Mouse (Mus musculus): ENCODE results near the gene Ttc7b. TPM values are rescaled to one million over a fixed set of nuclear protein-coding genes. Genes with fewer than 3 reads are reported as not detected.

Gene Ttc7b
- polyA plus RNA-seq, 1 experiment = 52.4 TPM

- peaks cover 6% of the 10 kb centered on the region for H3K4me1 ChIP-seq (ENCODE audit: control insufficient read depth, insufficient read depth, low read length)
- no peak for TF ChIP-seq CTCF (IDR thresholded peaks at IDR 0.05; ENCODE audit: insufficient read depth, low read length)
- no peak for TF ChIP-seq POLR2A (IDR thresholded peaks at IDR 0.05; ENCODE audit: borderline replicate concordance, extremely low read depth, low read depth, low read length)
- 25% methylated on average over 9 of the region's 9 CpGs for WGBS
- DNase-seq = no peak
- H3K4me3 ChIP-seq (replicated peaks; ENCODE audit: extremely low read depth, low read depth, low read length) = no peak overlapping the region
These were observed 18.6 kb upstream of the Ttc7b start for GRCm38 (mm10) chr12:100539158-100539714.

DNA sequence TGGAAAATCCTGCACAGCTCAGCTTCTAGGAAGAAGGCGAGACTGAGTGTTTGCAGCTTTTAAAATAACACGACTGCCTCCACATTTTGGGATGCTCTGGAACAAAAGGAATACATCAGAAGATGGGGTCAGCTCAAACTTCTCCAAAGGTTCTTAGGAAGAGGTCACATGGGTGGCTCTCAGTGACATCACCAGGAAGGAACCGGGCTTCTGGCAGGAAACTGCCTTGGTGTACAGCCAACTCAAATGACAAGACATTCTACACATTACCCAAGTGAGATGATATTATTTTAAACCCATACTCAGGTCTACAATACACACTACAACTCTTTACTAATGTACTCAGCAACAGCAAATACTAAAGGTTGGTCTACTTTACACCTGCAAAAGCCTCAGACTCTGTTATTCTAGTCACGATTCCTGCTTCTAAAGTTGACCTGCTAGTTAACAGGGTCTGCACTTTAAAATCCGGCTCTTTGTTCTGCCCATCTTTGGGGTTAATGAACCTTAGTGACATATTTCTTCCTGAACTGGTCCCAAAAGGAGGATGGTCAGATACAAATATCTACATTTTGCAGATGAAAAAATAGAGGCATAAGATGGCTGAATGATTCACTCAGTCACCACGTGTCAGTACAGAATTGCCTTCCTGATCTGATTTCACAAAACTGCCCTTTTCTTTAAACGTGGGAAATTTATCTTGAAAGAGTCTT, 18.0 kb upstream of the Ttc7b start:
- WGBS = 29% methylated on average over 7 of the region's 7 CpGs
- TF ChIP-seq CTCF (IDR thresholded peaks at IDR 0.05; ENCODE audit: insufficient read depth, low read length) (no peak), POLR2A (IDR thresholded peaks at IDR 0.05; ENCODE audit: borderline replicate concordance, extremely low read depth, low read depth, low read length) (no peak)
- Histone ChIP-seq H3K4me1 (ENCODE audit: control insufficient read depth, insufficient read depth, low read length) (peaks cover 6% of the 10 kb centered on the region), H3K4me3 (replicated peaks; ENCODE audit: extremely low read depth, low read depth, low read length) (no peak overlapping the region)
- no peak for DNase-seq

- TF ChIP-seq CTCF (IDR thresholded peaks at IDR 0.05; ENCODE audit: insufficient read depth, low read length) (no peak), POLR2A (IDR thresholded peaks at IDR 0.05; ENCODE audit: borderline replicate concordance, extremely low read depth, low read depth, low read length) (no peak)
- DNase-seq = no peak
- Histone ChIP-seq H3K4me1 (ENCODE audit: control insufficient read depth, insufficient read depth, low read length) (peaks cover 6% of the 10 kb centered on the region), H3K4me3 (replicated peaks; ENCODE audit: extremely low read depth, low read depth, low read length) (no peak overlapping the region)
- WGBS = 77% methylated on average over 11 of the region's 11 CpGs
These were observed 16.5 kb upstream of the Ttc7b start for GRCm38 (mm10) chr12:100537091-100537490.

GRCm38 (mm10) chr12:100535028-100535427, 14.4 kb upstream of the Ttc7b start:
- WGBS = 95% methylated on average over 12 of the region's 12 CpGs
- no peak for DNase-seq
- Histone ChIP-seq H3K4me3 (replicated peaks; ENCODE audit: extremely low read depth, low read depth, low read length) (no peak overlapping the region), H3K4me1 (ENCODE audit: control insufficient read depth, insufficient read depth, low read length) (peaks cover 6% of the 10 kb centered on the region)
- TF ChIP-seq POLR2A (IDR thresholded peaks at IDR 0.05; ENCODE audit: borderline replicate concordance, extremely low read depth, low read depth, low read length) = no peak
- no peak for TF ChIP-seq CTCF (IDR thresholded peaks at IDR 0.05; ENCODE audit: insufficient read depth, low read length)

GRCm38 (mm10) chr12:100534028-100534427, 13.4 kb upstream of the Ttc7b start:
- Histone ChIP-seq H3K4me1 (ENCODE audit: control insufficient read depth, insufficient read depth, low read length) (peaks cover 8% of the 10 kb centered on the region), H3K4me3 (replicated peaks; ENCODE audit: extremely low read depth, low read depth, low read length) (no peak overlapping the region)
- 43% methylated on average over 3 of the region's 3 CpGs for WGBS
- TF ChIP-seq POLR2A (IDR thresholded peaks at IDR 0.05; ENCODE audit: borderline replicate concordance, extremely low read depth, low read depth, low read length) = no peak
- no peak for TF ChIP-seq CTCF (IDR thresholded peaks at IDR 0.05; ENCODE audit: insufficient read depth, low read length)
- DNase-seq = no peak

DNA sequence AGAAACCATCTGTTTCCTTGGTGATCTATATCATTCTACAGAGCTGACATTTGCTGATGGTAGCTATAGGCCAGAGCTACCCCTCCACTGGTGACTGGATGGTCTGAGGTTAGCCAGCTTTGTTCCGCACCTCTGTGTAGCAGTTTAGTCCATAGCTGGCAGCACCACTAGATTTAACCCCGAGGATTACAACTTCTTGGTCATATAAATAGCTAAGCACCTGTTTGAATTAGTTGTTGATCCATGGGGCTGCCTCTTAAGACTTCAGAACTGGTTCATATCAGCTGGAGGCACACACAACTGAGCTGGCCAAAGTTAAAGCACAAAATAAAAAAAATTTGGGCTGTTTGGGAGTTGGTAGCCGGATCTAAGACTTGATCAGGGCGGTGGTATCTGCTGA, 12.6 kb upstream of the Ttc7b start:
- H3K4me3 ChIP-seq (replicated peaks; ENCODE audit: extremely low read depth, low read depth, low read length) = no peak overlapping the region
- TF ChIP-seq POLR2A (IDR thresholded peaks at IDR 0.05; ENCODE audit: borderline replicate concordance, extremely low read depth, low read depth, low read length) (no peak), CTCF (IDR thresholded peaks at IDR 0.05; ENCODE audit: insufficient read depth, low read length) (no peak)
- 87% methylated on average over 4 of the region's 4 CpGs for WGBS
- DNase-seq = no peak
- H3K4me1 ChIP-seq (ENCODE audit: control insufficient read depth, insufficient read depth, low read length) = peaks cover 2% of the 10 kb centered on the region

DNA sequence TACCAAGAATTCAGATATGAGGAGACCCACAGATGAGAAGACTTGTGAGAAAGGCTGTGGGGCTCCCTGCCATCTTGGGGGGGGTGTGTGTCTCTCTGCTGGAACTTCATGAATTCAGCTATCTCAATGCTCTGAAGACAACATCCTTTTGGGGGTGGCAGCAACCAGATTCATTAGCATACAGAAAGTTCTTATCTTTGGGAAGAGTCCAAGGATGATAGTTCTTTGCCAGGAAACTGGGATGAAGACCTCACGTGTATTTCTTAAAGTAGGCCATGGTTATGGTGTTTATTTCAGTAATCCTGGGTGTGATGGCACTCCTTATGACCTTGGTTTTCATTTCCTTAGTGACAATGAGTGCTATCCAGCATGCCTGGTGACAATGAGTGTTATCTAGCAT, 11.1 kb upstream of the Ttc7b start:
- DNase-seq = no peak
- peaks cover 4% of the 10 kb centered on the region for H3K4me1 ChIP-seq (ENCODE audit: control insufficient read depth, insufficient read depth, low read length)
- H3K4me3 ChIP-seq (replicated peaks; ENCODE audit: extremely low read depth, low read depth, low read length) = no peak overlapping the region
- TF ChIP-seq POLR2A (IDR thresholded peaks at IDR 0.05; ENCODE audit: borderline replicate concordance, extremely low read depth, low read depth, low read length) (no peak), CTCF (IDR thresholded peaks at IDR 0.05; ENCODE audit: insufficient read depth, low read length) (no peak)
- WGBS = 37% methylated on average over 1 of the region's 1 CpGs

- 52% methylated on average over 5 of the region's 5 CpGs for WGBS
- no peak for DNase-seq
- TF ChIP-seq POLR2A (IDR thresholded peaks at IDR 0.05; ENCODE audit: borderline replicate concordance, extremely low read depth, low read depth, low read length) = no peak
- TF ChIP-seq CTCF (IDR thresholded peaks at IDR 0.05; ENCODE audit: insufficient read depth, low read length) = no peak
These were observed 10.2 kb upstream of the Ttc7b start for GRCm38 (mm10) chr12:100530871-100531270.

DNA sequence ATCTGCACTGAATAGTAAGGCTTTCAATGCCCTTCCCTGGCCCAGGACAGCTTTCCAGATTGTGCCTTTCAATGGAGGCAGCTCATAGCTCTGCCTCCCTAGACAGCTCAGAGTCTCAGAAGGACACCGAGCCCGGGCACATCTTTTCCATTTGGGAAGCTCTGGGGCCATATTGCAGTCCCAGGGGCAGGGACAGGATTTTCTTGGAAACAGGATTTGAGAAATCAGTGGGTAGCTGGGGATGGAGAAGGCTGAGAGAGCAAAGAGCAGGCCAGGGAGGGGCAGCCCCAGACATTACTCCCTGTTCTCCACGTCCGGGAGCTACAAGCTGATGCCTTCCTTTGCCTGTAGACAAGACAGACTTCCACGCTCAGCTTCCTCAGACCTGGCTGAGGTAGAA, 9.0 kb upstream of the Ttc7b start:
- 92% methylated on average over 5 of the region's 5 CpGs for WGBS
- DNase-seq = no peak
- H3K4me3 ChIP-seq (replicated peaks; ENCODE audit: extremely low read depth, low read depth, low read length) = no peak overlapping the region
- no peak for TF ChIP-seq CTCF (IDR thresholded peaks at IDR 0.05; ENCODE audit: insufficient read depth, low read length)
- peaks cover 4% of the 10 kb centered on the region for H3K4me1 ChIP-seq (ENCODE audit: control insufficient read depth, insufficient read depth, low read length)

More at GRCm38 (mm10) chr12:100530871-100531270, 10.2 kb upstream of the Ttc7b start:
- no peak overlapping the region for H3K4me3 ChIP-seq (replicated peaks; ENCODE audit: extremely low read depth, low read depth, low read length)
- H3K4me1 ChIP-seq (ENCODE audit: control insufficient read depth, insufficient read depth, low read length) = peaks cover 4% of the 10 kb centered on the region

DNA sequence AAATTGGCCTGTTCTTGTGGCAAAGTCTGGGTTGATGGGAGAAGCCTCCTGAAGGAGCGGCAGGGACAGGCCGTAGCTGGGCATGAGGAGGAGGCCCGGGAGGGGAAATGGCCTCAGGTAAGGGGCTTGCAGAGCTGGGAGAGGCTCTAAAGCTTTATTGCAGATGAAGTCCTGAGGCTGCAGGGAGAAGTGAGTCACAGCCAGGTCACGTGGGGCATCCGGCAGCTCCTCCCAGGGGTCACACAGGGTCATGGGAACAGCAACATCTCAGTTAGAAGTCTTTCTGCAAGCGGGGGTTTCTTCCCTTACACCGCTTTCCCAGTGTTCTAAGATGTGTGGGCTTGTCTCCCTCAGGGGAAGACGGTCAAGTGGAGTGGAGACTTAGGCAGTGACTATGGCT, 8.5 kb upstream of the Ttc7b start:
- 50% methylated on average over 8 of the region's 8 CpGs for WGBS
- Histone ChIP-seq H3K4me1 (ENCODE audit: control insufficient read depth, insufficient read depth, low read length) (peaks cover 4% of the 10 kb centered on the region; the same call in 1 of the 2 replicates), H3K4me3 (replicated peaks; ENCODE audit: extremely low read depth, low read depth, low read length) (no peak overlapping the region)
- DNase-seq = no peak
- TF ChIP-seq POLR2A (IDR thresholded peaks at IDR 0.05; ENCODE audit: borderline replicate concordance, extremely low read depth, low read depth, low read length) (no peak), CTCF (IDR thresholded peaks at IDR 0.05; ENCODE audit: insufficient read depth, low read length) (no peak)
